Mouse (Mus musculus) MEL (cell line): ENCODE results near the gene Hs1bp3.
A peak's percentile ranks its signal among the peaks of the same experiment; 100 is the strongest.

ENCODE experiments used
- CTCF ChIP-seq, 3 experiments: IDR thresholded peaks in 2 of 3; conservative IDR thresholded peaks in 1 of 3; 2 replicates each; pipeline ENCODE4 v1.5.1; 2011 to 2012; ENCODE audit warnings: low read length in 3 of 3, low read depth in 2 of 3, mild to moderate bottlenecking in 2 of 3, improper control_type of control experiment in 1 of 3, inconsistent platforms in 1 of 3, mixed read lengths in 1 of 3, moderate library complexity in 1 of 3; ENCODE audit not compliant: control insufficient read depth in 1 of 3, insufficient read depth in 1 of 3, poor library complexity in 1 of 3, severe bottlenecking in 1 of 3
- GATA1 ChIP-seq: IDR thresholded peaks from 2 replicates; pipeline ENCODE4 v1.6.1; 2011; ENCODE audit warnings: low read depth, low read length, improper control_type of control experiment
- HCFC1 ChIP-seq: IDR thresholded peaks from 2 replicates; pipeline ENCODE4 v1.6.1; 2012; ENCODE audit warnings: low read depth, mild to moderate bottlenecking, inconsistent platforms, low read length, improper control_type of control experiment, moderate library complexity
- MEF2A ChIP-seq: IDR thresholded peaks from 2 replicates; pipeline ENCODE4 v1.6.1; 2014; ENCODE audit warnings: low read depth, mild to moderate bottlenecking, inconsistent platforms, low read length, improper control_type of control experiment; ENCODE audit not compliant: poor library complexity, insufficient replicate concordance, severe bottlenecking; ENCODE audit errors: extremely low read depth
- MYC ChIP-seq: IDR thresholded peaks from 2 replicates; pipeline ENCODE4 v1.6.1; 2011; ENCODE audit warnings: low read depth, mild to moderate bottlenecking, low read length, improper control_type of control experiment, moderate library complexity
- POLR2A ChIP-seq, 2 experiments: IDR thresholded peaks; 2 replicates each; pipeline ENCODE4 v1.6.1; 2011 to 2012; ENCODE audit warnings: low read length in 2 of 2, mild to moderate bottlenecking in 2 of 2, control low read depth in 1 of 2, improper control_type of control experiment in 1 of 2, low read depth in 1 of 2, moderate library complexity in 1 of 2; ENCODE audit not compliant: control insufficient read depth in 1 of 2, insufficient read depth in 1 of 2, poor library complexity in 1 of 2

GRCm38 (mm10) chr12:8313773-8314172 lies 541 bp downstream of the Hs1bp3 start:
- TF ChIP-seq GATA1 (no peak), MYC (no peak), POLR2A (IDR thresholded peaks at IDR 0.05; ENCODE audit: control insufficient read depth in 1 of 2, insufficient read depth in 1 of 2, low read depth in 1 of 2, low read length in 2 of 2, poor library complexity in 1 of 2) (0 out of 4 replicates have a peak, but pooled peaks of 1 of the 2 experiments have one; percentile 13), CTCF (IDR thresholded peaks at IDR 0.05 in 2 of 3, conservative IDR thresholded peaks at IDR 0.05 in 1 of 3; ENCODE audit: control insufficient read depth in 1 of 3, insufficient read depth in 1 of 3, low read depth in 2 of 3, low read length in 3 of 3, poor library complexity in 1 of 3, severe bottlenecking in 1 of 3) (no peak), HCFC1 (no peak), MEF2A (no peak)
